Comparison of ENCODE assay signal across 14 mouse cellular contexts in genomic region chr11:89867575-89867974, GRCm38 (mm10).
"Had no signal": no experiment of that assay in that cellular context is flagged by ENCODE, and none has a peak within 500 bp of the region (broad histone marks: within the 10 kb centered on the region; RNA-seq: fewer than 3 reads in every experiment).

No protein-coding gene starts in this region.

- H3K27me3 ChIP-seq: kidney, embryonic 15.5 days; limb, embryonic 13.5 days; midbrain, embryonic 13.5 days; neural tube, embryonic 12.5 days had no signal

- H3K4me3 ChIP-seq: kidney, embryonic 15.5 days; limb, embryonic 13.5 days; midbrain, embryonic 13.5 days; neural tube, embryonic 12.5 days had no signal

- H3K9me3 ChIP-seq: kidney, embryonic 15.5 days; limb, embryonic 13.5 days; midbrain, embryonic 13.5 days; neural tube, embryonic 12.5 days had no signal

- H3K4me1 ChIP-seq: kidney, embryonic 15.5 days; limb, embryonic 13.5 days; midbrain, embryonic 13.5 days; neural tube, embryonic 12.5 days had no signal

- H3K36me3 ChIP-seq: kidney, embryonic 15.5 days; limb, embryonic 13.5 days; midbrain, embryonic 13.5 days; neural tube, embryonic 12.5 days had no signal

- ATAC-seq: intestine, embryonic 16.5 days; midbrain, embryonic 13.5 days had no signal

- H3K9ac ChIP-seq: kidney, embryonic 15.5 days; limb, embryonic 13.5 days; liver, embryonic 14.5 days; midbrain, embryonic 13.5 days; neural tube, embryonic 12.5 days had no signal

- H3K4me2 ChIP-seq: kidney, embryonic 15.5 days; limb, embryonic 13.5 days; midbrain, embryonic 13.5 days; neural tube, embryonic 12.5 days had no signal

- DNase-seq: kidney, adult 2 months; kidney, postnatal 36 days; left cerebral cortex, postnatal 4 days; lung, adult 18-20 months; lung, postnatal 36 days; retina, postnatal 1 day; right cerebral cortex, postnatal 14 days; thymus, postnatal 4 days had no signal

- H3K27ac ChIP-seq: kidney, embryonic 15.5 days; limb, embryonic 13.5 days; liver, embryonic 14.5 days; midbrain, embryonic 13.5 days; neural tube, embryonic 12.5 days had no signal
